Mouse (Mus musculus): ENCODE data around the gene Pacs1.
A peak's percentile ranks its signal among the peaks of the same experiment; 100 is the strongest.

Pacs1 gene

GRCm38 (mm10) chr19:5272801-5273733 lies at the start of gene Pacs1:
TSS of gene Pacs1 (minus strand) at chr19:5273119.
- TF ChIP-seq GATA4 (IDR thresholded peaks at IDR 0.05; ENCODE audit: insufficient replicate concordance, low read length): peak; percentile 35; the same call in 1 of the 2 replicates

GRCm38 (mm10) chr19:5313189-5313588 lies 40.3 kb upstream of the Pacs1 start:
- TF ChIP-seq GATA4 (IDR thresholded peaks at IDR 0.05; ENCODE audit: insufficient replicate concordance, low read length): no peak

DNA sequence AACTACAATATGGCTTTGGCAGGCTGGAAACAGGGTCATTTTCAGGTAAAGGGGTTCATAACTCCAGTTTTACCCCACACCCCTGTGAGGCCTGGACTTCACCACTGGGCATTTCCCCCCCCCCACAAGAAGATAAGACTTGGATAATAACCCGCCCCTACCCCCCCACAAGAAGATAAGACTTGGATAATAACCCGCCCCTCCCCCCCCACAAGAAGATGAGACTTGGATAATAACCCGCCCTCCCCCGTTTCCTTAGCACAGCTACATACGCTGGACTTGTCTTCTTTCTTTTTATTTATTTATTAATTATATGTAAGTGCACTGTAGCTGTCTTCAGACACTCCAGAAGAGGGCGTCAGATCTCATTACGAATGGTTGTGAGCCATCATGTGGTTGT lies 36.1 kb upstream of the Pacs1 start:
- no peak for TF ChIP-seq GATA4 (IDR thresholded peaks at IDR 0.05; ENCODE audit: insufficient replicate concordance, low read length)

GRCm38 (mm10) chr19:5306968-5307734 lies 34.2 kb upstream of the Pacs1 start:
- no peak for TF ChIP-seq GATA4 (IDR thresholded peaks at IDR 0.05; ENCODE audit: insufficient replicate concordance, low read length)

- no peak for TF ChIP-seq GATA4 (IDR thresholded peaks at IDR 0.05; ENCODE audit: insufficient replicate concordance, low read length)
Observed at GRCm38 (mm10) chr19:5306279-5306678, 33.4 kb upstream of the Pacs1 start.

DNA sequence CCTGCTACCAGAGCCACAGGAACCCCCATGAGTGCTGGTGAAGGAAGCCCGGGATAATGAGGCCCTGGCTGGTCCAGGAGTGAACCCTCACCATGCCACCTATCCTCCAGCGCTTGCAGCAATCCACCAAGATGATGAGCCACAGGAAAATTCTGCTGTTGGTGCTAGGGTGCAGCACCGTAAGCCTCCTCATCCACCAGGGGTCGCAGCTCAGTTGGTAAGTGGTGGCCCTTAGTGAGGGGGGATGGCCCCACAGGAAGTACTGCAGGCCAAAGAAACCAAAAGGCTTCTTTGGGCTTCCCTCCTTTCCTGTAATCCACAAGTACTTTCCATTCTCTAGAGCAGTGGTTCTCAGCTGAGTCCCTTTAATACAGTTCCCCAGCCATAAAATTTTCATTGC lies 29.5 kb upstream of the Pacs1 start:
- TF ChIP-seq GATA4 (IDR thresholded peaks at IDR 0.05; ENCODE audit: insufficient replicate concordance, low read length): no peak

- TF ChIP-seq GATA4 (IDR thresholded peaks at IDR 0.05; ENCODE audit: insufficient replicate concordance, low read length): no peak
Observed at GRCm38 (mm10) chr19:5300588-5300987, 27.7 kb upstream of the Pacs1 start.

GRCm38 (mm10) chr19:5297903-5298800 lies 25.2 kb upstream of the Pacs1 start, which contains the start of gene Gal3st3:
TSS of gene Gal3st3 (plus strand) at chr19:5298331.
- no peak for TF ChIP-seq GATA4 (IDR thresholded peaks at IDR 0.05; ENCODE audit: insufficient replicate concordance, low read length)

DNA sequence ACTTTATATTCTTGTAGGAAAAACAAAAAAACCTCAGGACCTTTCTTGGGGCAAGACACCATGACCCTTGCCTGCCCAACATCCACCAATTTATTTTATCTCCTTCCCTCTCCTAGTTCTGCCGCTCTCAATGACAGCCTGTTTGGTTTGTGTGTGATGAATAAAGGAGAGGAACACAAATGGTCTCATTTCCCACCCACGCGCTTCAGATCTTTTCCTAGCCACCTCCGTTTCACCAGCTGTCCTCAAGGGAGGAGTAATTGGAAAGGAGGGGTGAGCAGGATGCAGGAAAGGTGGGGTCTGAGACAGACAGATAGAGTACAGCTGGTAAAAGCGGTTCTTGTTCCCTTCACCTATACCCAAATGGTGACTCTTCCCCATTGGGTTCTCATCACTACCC lies 23.7 kb upstream of the Pacs1 start:
- TF ChIP-seq GATA4 (IDR thresholded peaks at IDR 0.05; ENCODE audit: insufficient replicate concordance, low read length): no peak

GRCm38 (mm10) chr19:5295736-5296075 lies 22.8 kb upstream of the Pacs1 start:
- TF ChIP-seq GATA4 (IDR thresholded peaks at IDR 0.05; ENCODE audit: insufficient replicate concordance, low read length): no peak

DNA sequence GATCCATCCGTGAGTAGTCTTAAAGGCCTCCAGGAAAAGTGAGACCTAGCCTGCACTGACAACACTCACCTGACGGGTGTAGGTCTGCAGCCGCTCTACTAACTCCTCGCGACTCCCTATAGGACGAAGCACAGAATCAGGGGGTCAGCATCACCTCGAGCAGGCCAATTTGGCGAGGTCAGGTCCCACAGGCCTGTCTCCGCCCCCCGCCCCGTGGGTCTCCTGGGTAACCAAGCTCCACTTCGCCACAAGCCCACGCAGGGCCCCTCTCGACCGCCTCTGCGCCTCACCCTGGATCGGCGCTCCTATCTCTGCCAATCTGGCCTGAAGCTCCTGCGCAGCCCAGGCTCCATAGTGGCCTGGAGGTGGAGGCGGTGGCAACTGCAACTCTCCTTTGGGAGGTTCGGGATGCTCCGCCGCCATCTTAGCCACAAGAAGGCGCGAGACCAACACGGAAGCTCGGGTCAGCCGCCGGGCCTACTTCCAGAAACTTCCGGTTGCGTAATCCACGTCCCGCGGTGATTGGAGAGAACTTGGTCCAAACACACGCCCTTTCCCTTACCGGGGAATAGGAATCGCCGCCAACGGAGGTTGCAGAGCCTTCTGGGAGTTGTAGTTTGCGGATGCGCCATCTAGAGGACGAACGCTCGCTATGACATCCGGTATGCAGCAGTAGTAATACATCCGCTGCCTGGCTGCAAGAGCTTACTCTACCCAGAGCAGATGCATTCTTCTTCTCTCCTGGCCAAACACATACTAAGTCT lies 22.2 kb upstream of the Pacs1 start, which contains the start of gene Sf3b2:
Gene Sf3b2, minus strand, starts transcription at position 484 of the 764 bp plus-strand sequence.
- TF ChIP-seq GATA4 (IDR thresholded peaks at IDR 0.05; ENCODE audit: insufficient replicate concordance, low read length): no peak

- TF ChIP-seq GATA4 (IDR thresholded peaks at IDR 0.05; ENCODE audit: insufficient replicate concordance, low read length): no peak
Observed at GRCm38 (mm10) chr19:5278381-5278780, 5.5 kb upstream of the Pacs1 start.

DNA sequence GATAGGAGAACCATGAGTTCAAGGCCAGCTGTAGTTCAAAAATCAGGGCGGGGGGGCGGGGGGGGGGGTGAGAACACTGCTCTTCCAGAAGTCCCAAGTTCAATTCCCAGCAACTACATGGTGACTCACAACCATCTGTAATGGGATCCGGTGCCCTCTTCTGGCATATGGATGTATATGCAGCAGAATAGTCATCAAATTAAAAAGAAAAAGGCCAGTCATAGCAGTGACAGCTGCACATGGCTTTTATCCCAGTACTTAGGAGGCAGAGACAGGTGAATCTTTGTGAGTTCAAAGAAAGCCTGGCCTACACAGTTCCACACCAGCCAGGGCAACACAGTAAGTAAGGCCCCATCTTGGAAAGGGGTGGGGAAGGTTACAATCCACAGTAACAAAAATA lies 4.2 kb upstream of the Pacs1 start:
- no peak for TF ChIP-seq GATA4 (IDR thresholded peaks at IDR 0.05; ENCODE audit: insufficient replicate concordance, low read length)

GRCm38 (mm10) chr19:5276531-5276930 lies 3.6 kb upstream of the Pacs1 start:
- no peak for TF ChIP-seq GATA4 (IDR thresholded peaks at IDR 0.05; ENCODE audit: insufficient replicate concordance, low read length)

Measured in liver, adult (tissue).